Mouse (Mus musculus): ENCODE data around the gene Ngfr. TPM values are rescaled to one million over a fixed set of nuclear protein-coding genes. Genes with fewer than 3 reads are reported as not detected.

Ngfr gene
- polyA plus RNA-seq, 1 experiment, result not detected

- no peak for TF ChIP-seq GATA1 (IDR thresholded peaks at IDR 0.05; ENCODE audit: low read length)
Measured at GRCm38 (mm10) chr11:95519996-95520395, 67.5 kb downstream of the Ngfr start.

- TF ChIP-seq GATA1 (IDR thresholded peaks at IDR 0.05; ENCODE audit: low read length), result no peak
Measured at GRCm38 (mm10) chr11:95519299-95519698, 68.2 kb downstream of the Ngfr start.

Other genes with a start within 250 kb of the Ngfr start
- gene Slc35b1, start 203.0 kb downstream of the Ngfr start, polyA plus RNA-seq (2012), result 4.6 and 5.7 TPM in 2 replicates
- gene Spop, start 173.7 kb downstream of the Ngfr start, polyA plus RNA-seq (2012), result 22.5 and 40.0 TPM in 2 replicates
- not detected in 2 replicates for gene Nxph3, start 73.2 kb downstream of the Ngfr start, polyA plus RNA-seq (2012)
- gene Phb, start 79.2 kb upstream of the Ngfr start, polyA plus RNA-seq (2012), result 43.0 and 51.4 TPM in 2 replicates
- gene Zfp652, start 124.9 kb upstream of the Ngfr start, polyA plus RNA-seq (2012), result 140 and 144 TPM in 2 replicates
- not detected in 2 replicates for gene B130006D01Rik, start 135.9 kb upstream of the Ngfr start, polyA plus RNA-seq (2012)
- 269 and 284 TPM in 2 replicates for gene Phospho1, start 236.8 kb upstream of the Ngfr start, polyA plus RNA-seq (2012)
- gene Gngt2, start 249.5 kb upstream of the Ngfr start, polyA plus RNA-seq (2012), result 6.5 and 9.5 TPM in 2 replicates

Data from G1E-ER4 (cell line).